Comparison of ENCODE assay signal across 11 mouse cellular contexts in genomic region chr4:103006943-103007418, GRCm38 (mm10). TPM values are rescaled to one million over a fixed set of nuclear protein-coding genes. Genes with fewer than 3 reads are reported as not detected.
DNase-seq lines count a peak whose midpoint lies in the region; ATAC-seq lines count a peak whose summit lies in the region.
"Had no signal": no experiment of that assay in that cellular context is flagged by ENCODE, and none has a peak within 500 bp of the region (broad histone marks: within the 10 kb centered on the region; RNA-seq: fewer than 3 reads in every experiment).

No protein-coding gene starts in this region.

- no peak overlapping the region for H3K9ac ChIP-seq in intestine, embryonic 15.5 days
- no peak overlapping the region for H3K9ac ChIP-seq in intestine, embryonic 16.5 days (ENCODE audit: low read depth, low read length)
- no peak overlapping the region for H3K9ac ChIP-seq in limb, embryonic 11.5 days (ENCODE audit: low read length)
- H3K9ac ChIP-seq: heart, embryonic 13.5 days; limb, embryonic 15.5 days had no signal

- DNase-seq in CD4-positive helper T cell, adult 2 months (ENCODE audit: low read depth, low spot score): peak; percentile 67
- peak; percentile 63 for DNase-seq in embryonic facial prominence, embryonic 10.5 days (ENCODE audit: low spot score)
- peak; percentile 49 for DNase-seq in limb, embryonic 11.5 days (ENCODE audit: low spot score)
- DNase-seq in layer of hippocampus, postnatal 14 days (ENCODE audit: low spot score in 2 of 2): no peak
- no peak for DNase-seq in cerebellum, adult 9-10 months
- no peak for DNase-seq in urinary bladder, adult 18-20 months (ENCODE audit: low spot score in 2 of 2)

- no peaks in the 10 kb centered on the region for H3K27me3 ChIP-seq in intestine, embryonic 15.5 days (replicated peaks)
- H3K27me3 ChIP-seq in intestine, embryonic 16.5 days (replicated peaks; ENCODE audit: control insufficient read depth, insufficient read depth, low read length): no peaks in the 10 kb centered on the region
- no peaks in the 10 kb centered on the region for H3K27me3 ChIP-seq in embryonic facial prominence, embryonic 10.5 days (replicated peaks; ENCODE audit: low read depth, poor library complexity, severe bottlenecking)
- no peaks in the 10 kb centered on the region for H3K27me3 ChIP-seq in limb, embryonic 11.5 days (ENCODE audit: control insufficient read depth, insufficient read depth, low read length)
- H3K27me3 ChIP-seq: heart, embryonic 13.5 days; limb, embryonic 15.5 days had no signal

- H3K27ac ChIP-seq in intestine, embryonic 15.5 days: no peak overlapping the region
- H3K27ac ChIP-seq in intestine, embryonic 16.5 days (ENCODE audit: low read length): no peak overlapping the region
- peak overlapping the region; percentile 83; the same call in 1 of the 2 replicates for H3K27ac ChIP-seq in embryonic facial prominence, embryonic 10.5 days (replicated peaks)
- no peak overlapping the region for H3K27ac ChIP-seq in limb, embryonic 11.5 days (replicated peaks; ENCODE audit: low read depth, low read length)
- H3K27ac ChIP-seq: heart, embryonic 13.5 days; limb, embryonic 15.5 days had no signal

- H3K4me1 ChIP-seq in intestine, embryonic 15.5 days (replicated peaks): 0 out of 2 replicates have a peak, but pooled peaks cover 2% of the 10 kb centered on the region
- peaks cover 6% of the 10 kb centered on the region; the same call in 1 of the 2 replicates for H3K4me1 ChIP-seq in intestine, embryonic 16.5 days (ENCODE audit: control insufficient read depth, insufficient read depth, low read length)
- H3K4me1 ChIP-seq in embryonic facial prominence, embryonic 10.5 days: peaks cover 26% of the 10 kb centered on the region
- peaks cover 16% of the 10 kb centered on the region for H3K4me1 ChIP-seq in limb, embryonic 11.5 days (ENCODE audit: control insufficient read depth, insufficient read depth, low read length)

- ATAC-seq in intestine, embryonic 15.5 days: peak; percentile 12; the same call in 1 of the 2 replicates
- ATAC-seq in intestine, embryonic 16.5 days: no peak
- peak; percentile 48; the same call in 1 of the 2 replicates for ATAC-seq in limb, embryonic 11.5 days (ENCODE audit: insufficient number of reproducible peaks, low FRiP score, low TSS enrichment, low read depth)

- no peak overlapping the region for H3K4me2 ChIP-seq in intestine, embryonic 15.5 days (replicated peaks)
- H3K4me2 ChIP-seq in intestine, embryonic 16.5 days (ENCODE audit: low read depth, low read length): no peak overlapping the region
- no peak overlapping the region for H3K4me2 ChIP-seq in limb, embryonic 11.5 days (ENCODE audit: low read depth, severe bottlenecking)
- H3K4me2 ChIP-seq: heart, embryonic 13.5 days; limb, embryonic 15.5 days had no signal

- no peaks in the 10 kb centered on the region for H3K36me3 ChIP-seq in intestine, embryonic 15.5 days
- no peaks in the 10 kb centered on the region for H3K36me3 ChIP-seq in intestine, embryonic 16.5 days (ENCODE audit: control insufficient read depth, insufficient read depth, low read length)
- no peaks in the 10 kb centered on the region for H3K36me3 ChIP-seq in embryonic facial prominence, embryonic 10.5 days (replicated peaks)
- H3K36me3 ChIP-seq in limb, embryonic 11.5 days (ENCODE audit: control insufficient read depth, insufficient read depth, low read length): no peaks in the 10 kb centered on the region
- H3K36me3 ChIP-seq: heart, embryonic 13.5 days; limb, embryonic 15.5 days had no signal

- H3K4me3 ChIP-seq in intestine, embryonic 15.5 days (replicated peaks): no peak overlapping the region
- no peak overlapping the region for H3K4me3 ChIP-seq in intestine, embryonic 16.5 days (ENCODE audit: low read length)
- H3K4me3 ChIP-seq in embryonic facial prominence, embryonic 10.5 days: no peak overlapping the region
- no peak overlapping the region for H3K4me3 ChIP-seq in limb, embryonic 11.5 days (ENCODE audit: low read depth, low read length)
- H3K4me3 ChIP-seq: heart, embryonic 13.5 days; limb, embryonic 15.5 days had no signal

- H3K9me3 ChIP-seq in intestine, embryonic 15.5 days: no peaks in the 10 kb centered on the region
- no peaks in the 10 kb centered on the region for H3K9me3 ChIP-seq in intestine, embryonic 16.5 days (ENCODE audit: control insufficient read depth, low read length)
- H3K9me3 ChIP-seq in embryonic facial prominence, embryonic 10.5 days: no peaks in the 10 kb centered on the region
- no peaks in the 10 kb centered on the region for H3K9me3 ChIP-seq in limb, embryonic 11.5 days (ENCODE audit: control insufficient read depth, low read length)
- H3K9me3 ChIP-seq: heart, embryonic 13.5 days; limb, embryonic 15.5 days had no signal

- WGBS in intestine, embryonic 15.5 days: 22% methylated on average over 4 of the region's 4 CpGs
- WGBS in intestine, embryonic 16.5 days: 29% methylated on average over 4 of the region's 4 CpGs
- 50% methylated on average over 4 of the region's 4 CpGs for WGBS in embryonic facial prominence, embryonic 10.5 days
- 27% methylated on average over 4 of the region's 4 CpGs for WGBS in limb, embryonic 11.5 days

RNA-seq across cellular contexts. Expression of gene Insl5, which starts 19.7 kb away (rescaled TPM):
- polyA plus RNA-seq in intestine, embryonic 15.5 days (2015; fragmentation: Nextera tagmentation; extraction: Ambion mirVana): 0.64 and 1.8 TPM in 2 replicates
- polyA plus RNA-seq in intestine, embryonic 16.5 days (2015; fragmentation: Nextera tagmentation; extraction: Ambion mirVana): 1.3 and 2.7 TPM in 2 replicates
- polyA plus RNA-seq in embryonic facial prominence, embryonic 10.5 days (2016; fragmentation: Nextera tagmentation; extraction: Ambion mirVana): 0.30 TPM in 1 of 2 replicates, not detected in the other
- 0.27 TPM in 1 of 2 replicates, not detected in the other for polyA plus RNA-seq in limb, embryonic 11.5 days (2014; fragmentation: Nextera tagmentation; extraction: Ambion mirVana)
- total RNA-seq in layer of hippocampus, postnatal 14 days (2021): not detected
- total RNA-seq: ES-E14 had no signal
- polyA plus RNA-seq: limb, embryonic 15.5 days had no signal

RNA-seq across cellular contexts. Expression of gene Tctex1d1, which starts 28.6 kb away (rescaled TPM):
- 0.51 and 0.58 TPM in 2 replicates for polyA plus RNA-seq in intestine, embryonic 15.5 days (2015; fragmentation: Nextera tagmentation; extraction: Ambion mirVana)
- polyA plus RNA-seq in intestine, embryonic 16.5 days (2015; fragmentation: Nextera tagmentation; extraction: Ambion mirVana): 0.95 and 1.0 TPM in 2 replicates
- polyA plus RNA-seq in embryonic facial prominence, embryonic 10.5 days (2016; fragmentation: Nextera tagmentation; extraction: Ambion mirVana): 0.91 and 0.97 TPM in 2 replicates
- polyA plus RNA-seq in limb, embryonic 11.5 days (2014; fragmentation: Nextera tagmentation; extraction: Ambion mirVana): 0.14 and 0.37 TPM in 2 replicates
- 1 to 10 TPM in 1 of 2 experiments, under 1 TPM in 1; 0.76 to 1.2 TPM for total RNA-seq in layer of hippocampus, postnatal 14 days (2021)
- total RNA-seq: ES-E14 had no signal
- polyA plus RNA-seq: limb, embryonic 15.5 days had no signal

Comparison
In these comparisons a context has a peak if more than half of its experiments do, and no peak if none do; other contexts are left out.
1. DNase-seq: peak in CD4-positive helper T cell, adult 2 months (single experiment), embryonic facial prominence, embryonic 10.5 days (single experiment) and limb, embryonic 11.5 days (single experiment); none in layer of hippocampus, postnatal 14 days (0 of 2), cerebellum, adult 9-10 months (single experiment) and urinary bladder, adult 18-20 months (0 of 2).